Mouse (Mus musculus) left cerebral cortex, postnatal 10 days (tissue): Measurements from ENCODE around the gene Tmod1. TPM values are rescaled to one million over a fixed set of nuclear protein-coding genes. Genes with fewer than 3 reads are reported as not detected.

Experiments used
- total RNA-seq, 2 experiments: library from RNA; stranded (reverse); gene quantifications; 2 replicates each; pipeline ENCODE4 v1.2.3; 2021

Gene Tmod1
- total RNA-seq, 2 experiments from 2014 or later: 10.5 to 11.3 TPM

Other genes with a start within 250 kb of the Tmod1 start
- 10 to 100 TPM; 17.7 to 18.3 TPM for gene Aldh1b1, start 239.9 kb upstream of the Tmod1 start, total RNA-seq
- gene Igfbpl1, start 212.0 kb upstream of the Tmod1 start, total RNA-seq: 1 to 10 TPM; 2.6 to 2.9 TPM
- gene Stra6l, start 190.3 kb upstream of the Tmod1 start, total RNA-seq: not detected
- under 1 TPM; 0.08 to 0.21 TPM for gene Ccdc180, start 148.6 kb upstream of the Tmod1 start, total RNA-seq
- 10 to 100 TPM; 23.4 to 25.7 TPM for gene Tdrd7, start 73.6 kb upstream of the Tmod1 start, total RNA-seq
- gene Ncbp1, start 99.7 kb downstream of the Tmod1 start, total RNA-seq: 10 to 100 TPM; 48.7 to 53.1 TPM
- gene Tstd2, start 99.8 kb downstream of the Tmod1 start, total RNA-seq: 10 to 100 TPM; 16.5 to 16.9 TPM
- gene Xpa, start 157.4 kb downstream of the Tmod1 start, total RNA-seq: 10 to 100 TPM; 14.6 to 16.2 TPM